Mouse (Mus musculus) urinary bladder, postnatal 14 days (tissue): ENCODE results near the gene Zic2.

Experiments used
- DNase-seq: peaks from one replicate; pipeline ENCODE4 v3.0.0; 2021; ENCODE audit warnings: low spot score

The Zic2 gene

DNA sequence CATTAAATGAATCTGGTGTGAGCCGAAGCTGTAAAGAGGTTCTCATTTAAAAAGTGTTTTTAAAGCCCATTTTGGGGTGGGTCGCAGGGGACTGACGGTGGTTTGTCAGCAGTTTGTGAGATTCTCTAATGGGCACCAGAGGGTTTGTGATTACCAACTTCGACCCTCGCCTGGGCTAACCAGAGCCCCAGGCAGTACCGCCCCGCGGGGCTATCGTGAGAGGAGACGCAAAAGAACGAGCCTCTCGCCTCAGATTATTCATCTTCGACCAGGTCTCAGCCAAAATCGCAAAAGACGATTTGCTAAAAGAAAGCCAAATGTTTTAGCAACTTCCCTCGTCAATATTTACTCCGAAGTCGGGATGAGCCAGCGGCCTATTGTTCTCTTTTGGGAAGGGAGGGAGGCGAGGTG is 2.0 kb downstream of the Zic2 start:
- DNase-seq, result no peak

DNA sequence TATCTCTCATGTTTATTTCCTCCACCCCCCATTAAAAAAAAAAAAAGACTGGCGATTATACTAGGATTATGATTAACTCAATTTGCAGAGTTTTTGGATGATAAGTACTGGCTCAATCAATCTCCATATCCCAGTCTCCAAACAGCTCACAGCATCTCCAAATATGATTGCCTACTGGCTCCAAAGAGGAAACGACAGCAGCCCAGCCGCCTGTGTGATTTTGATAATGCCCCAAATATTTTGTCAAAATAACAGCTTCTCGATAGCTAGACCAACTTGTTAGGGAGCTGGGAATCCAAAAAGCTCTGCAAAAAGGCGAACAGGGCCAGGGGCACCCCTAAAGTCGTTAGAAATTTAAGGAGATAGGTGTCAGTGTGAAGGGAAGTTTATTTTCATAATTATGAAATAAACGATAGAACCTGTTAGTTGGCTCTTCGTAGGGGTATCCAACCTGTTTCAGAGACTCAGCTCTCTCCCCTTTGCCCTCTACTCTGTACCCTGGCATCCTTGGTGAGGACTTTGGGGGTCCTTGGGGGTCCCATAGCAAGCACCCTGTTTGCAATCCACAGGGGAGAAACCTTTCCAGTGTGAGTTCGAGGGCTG is 2.8 kb downstream of the Zic2 start:
- DNase-seq, result no peak

DNA sequence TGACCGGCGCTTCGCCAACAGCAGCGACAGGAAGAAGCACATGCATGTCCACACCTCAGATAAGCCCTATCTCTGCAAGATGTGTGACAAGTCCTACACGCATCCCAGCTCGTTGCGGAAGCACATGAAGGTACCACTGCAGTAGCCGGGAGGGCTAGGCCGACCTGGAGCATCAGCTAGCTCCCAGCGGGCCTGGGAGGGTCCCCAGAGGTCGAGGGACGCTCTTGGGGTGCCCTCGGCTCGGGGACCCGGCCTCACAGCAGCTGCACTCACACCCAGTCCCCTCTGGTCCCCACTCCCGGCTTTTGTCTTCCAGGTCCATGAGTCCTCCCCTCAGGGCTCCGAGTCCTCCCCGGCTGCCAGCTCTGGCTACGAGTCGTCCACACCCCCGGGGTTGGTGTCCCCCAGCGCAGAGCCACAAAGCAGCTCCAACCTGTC is 3.4 kb downstream of the Zic2 start:
- no peak for DNase-seq

DNA sequence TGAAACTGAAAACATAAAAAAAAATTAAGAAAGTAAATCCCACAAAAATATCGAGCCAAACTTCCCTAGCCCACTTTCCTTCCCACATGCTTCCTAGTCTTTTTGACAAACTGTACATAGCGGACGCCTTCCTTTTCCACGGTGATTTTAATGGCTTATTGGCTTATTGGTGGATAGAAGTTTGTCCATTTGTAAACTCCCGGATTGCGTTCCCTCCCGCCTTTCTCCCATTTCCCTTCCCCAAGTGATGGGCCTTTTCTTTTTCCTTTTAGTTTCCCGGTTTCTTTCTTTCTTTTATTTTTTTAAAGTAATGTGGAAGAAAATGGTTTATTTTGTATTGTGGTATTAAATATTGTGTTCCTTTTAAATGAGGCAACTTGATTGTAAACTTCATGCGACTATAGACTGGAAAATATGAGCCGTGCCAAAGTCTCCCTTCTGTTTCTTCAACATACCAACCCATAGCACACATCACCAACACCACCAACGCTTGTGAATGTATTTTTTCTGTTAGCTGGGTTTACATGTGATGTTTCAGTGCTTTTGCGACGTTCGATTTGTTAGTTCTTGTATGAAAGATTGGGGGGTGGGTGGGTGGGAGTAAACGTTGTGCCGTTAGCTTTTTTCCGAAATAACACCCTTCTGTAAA is 4.3 kb downstream of the Zic2 start:
- DNase-seq, result no peak

DNA sequence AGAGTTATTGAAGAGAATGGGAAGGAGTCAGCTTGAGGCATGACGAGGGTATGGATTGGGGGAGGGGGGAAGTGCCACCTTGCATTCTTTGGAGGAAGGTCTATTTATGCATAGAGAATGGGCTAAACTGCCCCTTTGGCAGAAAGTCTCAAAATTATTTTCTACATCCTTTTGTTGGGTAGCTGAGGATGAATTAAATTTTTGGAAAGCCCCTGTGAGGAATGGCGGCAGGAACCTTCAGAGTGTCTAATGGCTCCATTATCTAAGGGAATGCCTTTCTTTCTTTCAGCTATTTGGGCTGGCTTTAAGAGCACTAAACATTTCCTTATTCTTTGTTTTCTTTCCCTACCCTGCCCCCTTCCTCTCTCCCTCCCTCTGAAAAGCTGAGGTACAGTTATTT is 5.1 kb downstream of the Zic2 start:
- DNase-seq, result no peak

- no peak for DNase-seq
Observed at GRCm38 (mm10) chr14:122481181-122481580, 5.9 kb downstream of the Zic2 start.

DNA sequence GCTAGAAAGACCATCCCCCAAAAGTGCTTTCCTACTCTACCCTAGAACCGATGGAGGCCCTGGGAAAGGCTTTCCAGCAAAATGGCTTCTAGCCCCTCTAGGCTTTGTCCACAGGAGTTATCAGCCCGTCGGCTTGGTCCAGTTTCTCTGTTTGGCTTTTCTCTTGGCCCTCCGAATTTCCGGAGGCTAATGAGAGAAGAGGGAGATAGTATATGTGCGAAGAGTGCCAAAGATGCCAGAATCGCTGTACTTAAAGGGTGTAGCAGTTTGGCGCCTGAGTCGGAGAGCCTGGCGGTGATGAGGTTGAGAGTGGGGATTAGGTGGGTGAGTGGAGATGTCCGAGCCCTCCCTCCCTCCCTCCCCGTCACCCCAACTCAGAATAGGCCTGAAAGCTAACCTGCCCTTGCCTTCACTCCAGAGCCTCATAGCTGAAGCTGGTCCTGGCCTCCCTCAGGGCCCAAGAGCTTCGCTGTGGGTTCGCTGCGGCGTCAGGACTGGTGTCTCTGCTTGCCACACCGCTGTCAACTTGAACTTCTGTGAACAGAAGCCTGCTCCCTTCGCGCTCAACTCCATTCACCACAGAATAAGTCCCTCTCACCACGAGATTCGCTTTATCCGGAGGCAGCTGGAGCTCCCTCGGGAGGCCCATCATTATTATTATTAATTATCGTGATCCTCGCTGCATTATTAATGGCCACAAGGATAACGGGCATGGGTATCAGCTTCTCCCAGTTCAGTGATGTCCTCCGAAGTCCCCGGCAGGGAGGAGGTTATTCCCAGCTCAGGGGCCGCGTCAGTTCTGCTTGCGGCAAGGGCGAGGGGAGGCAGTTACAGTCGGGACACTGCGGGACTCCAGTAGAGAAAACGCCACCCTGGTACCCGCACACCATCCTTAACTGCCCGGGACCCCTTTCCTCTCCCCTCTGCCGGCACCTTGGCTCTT is 7.1 kb downstream of the Zic2 start:
- no peak for DNase-seq

GRCm38 (mm10) chr14:122483024-122483385 is 7.8 kb downstream of the Zic2 start:
- DNase-seq, result no peak

DNA sequence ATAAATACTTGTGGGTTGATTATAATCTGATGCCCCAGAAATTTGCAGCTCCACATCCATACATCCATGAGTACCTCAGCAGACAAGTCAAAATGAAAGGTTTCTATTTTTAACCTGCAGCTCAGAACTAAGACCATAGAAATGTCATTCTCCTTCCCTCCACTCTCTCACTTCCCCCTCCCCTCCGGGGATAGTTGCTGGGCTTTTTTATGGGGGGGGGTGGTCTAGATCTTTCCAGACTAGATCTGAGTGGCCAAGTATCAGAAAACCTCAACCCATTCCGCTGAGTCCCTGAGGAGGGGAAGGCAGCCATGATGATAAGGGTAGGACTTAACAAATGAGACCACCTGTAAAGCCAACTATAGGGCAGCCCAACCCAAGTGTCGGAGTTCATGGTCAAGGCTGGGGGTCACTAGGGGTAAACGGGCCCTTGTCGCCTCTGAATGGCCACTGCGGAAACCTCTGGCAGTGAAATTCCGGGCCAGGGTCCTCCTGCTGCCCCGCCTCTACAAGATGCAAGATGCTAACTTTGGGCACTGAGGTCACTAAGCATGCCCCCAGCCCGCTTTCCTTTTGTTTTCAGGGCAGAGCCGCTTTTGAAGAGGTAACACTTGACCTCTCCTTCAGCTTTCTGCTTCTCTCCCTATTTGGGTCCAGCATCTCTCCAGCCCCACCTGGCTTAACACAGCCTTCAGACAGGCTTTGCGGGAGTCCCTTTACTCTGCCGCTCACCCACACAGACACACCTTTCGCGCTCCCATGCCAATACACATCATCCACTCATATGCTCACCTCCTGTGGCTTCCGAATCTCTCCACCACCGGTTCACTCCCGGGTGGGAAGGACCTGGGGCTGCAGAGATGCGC is 8.6 kb downstream of the Zic2 start:
- no peak for DNase-seq

GRCm38 (mm10) chr14:122484458-122484843 is 9.2 kb downstream of the Zic2 start:
- no peak for DNase-seq

GRCm38 (mm10) chr14:122484844-122485551 is 9.8 kb downstream of the Zic2 start:
- DNase-seq, result no peak

DNA sequence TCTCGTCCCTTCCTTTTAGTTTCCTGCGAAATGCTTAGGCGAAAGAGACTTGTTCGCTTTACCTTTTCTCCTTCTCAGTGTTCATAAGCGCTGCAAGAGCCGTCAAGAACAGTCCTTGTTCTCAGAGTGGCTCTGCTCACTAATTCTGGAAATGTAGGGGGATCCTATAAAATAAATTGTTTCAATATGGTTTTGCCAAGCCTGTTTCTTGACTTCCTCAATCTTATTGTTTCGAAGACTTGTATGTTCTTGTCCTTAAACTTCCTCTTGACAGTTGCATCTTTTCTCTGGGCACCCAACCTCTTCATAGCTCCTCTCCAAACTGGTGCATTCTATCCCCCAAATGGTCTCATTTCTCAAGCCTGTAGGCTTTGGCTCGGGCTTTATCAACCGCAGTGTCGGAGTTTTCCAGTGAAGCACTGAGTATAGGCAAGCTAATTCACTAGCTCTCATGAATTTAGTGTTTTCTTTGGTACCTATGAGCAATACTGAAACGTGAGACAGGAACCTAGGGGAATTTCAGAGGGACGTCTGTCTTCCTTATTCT is 10.5 kb downstream of the Zic2 start:
- DNase-seq, result no peak

GRCm38 (mm10) chr14:122486611-122487010 is 11.4 kb downstream of the Zic2 start:
- DNase-seq, result no peak

DNA sequence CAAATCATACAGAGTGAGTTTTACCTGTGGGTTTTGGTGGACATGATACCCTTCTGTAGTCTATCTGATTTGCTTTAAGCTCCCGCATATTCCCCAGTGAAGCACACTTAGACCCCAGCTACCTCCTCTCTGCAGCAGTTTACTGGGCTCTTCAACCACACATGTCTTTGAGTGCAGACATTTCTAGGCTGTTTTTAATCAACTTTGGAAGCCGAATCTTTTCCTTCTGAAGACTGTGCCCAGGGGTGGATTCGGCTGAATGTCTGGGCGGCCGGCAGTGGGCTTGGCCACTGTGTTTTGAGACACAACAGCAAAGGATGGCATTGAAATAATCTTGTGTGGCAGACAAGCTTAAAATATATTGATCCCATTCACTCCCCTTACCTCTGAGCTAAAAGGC is 12.1 kb downstream of the Zic2 start:
- no peak for DNase-seq

GRCm38 (mm10) chr14:122489041-122489440 is 13.8 kb downstream of the Zic2 start:
- no peak for DNase-seq

- DNase-seq, result no peak
Observed at GRCm38 (mm10) chr14:122489686-122490414, 14.6 kb downstream of the Zic2 start.

DNA sequence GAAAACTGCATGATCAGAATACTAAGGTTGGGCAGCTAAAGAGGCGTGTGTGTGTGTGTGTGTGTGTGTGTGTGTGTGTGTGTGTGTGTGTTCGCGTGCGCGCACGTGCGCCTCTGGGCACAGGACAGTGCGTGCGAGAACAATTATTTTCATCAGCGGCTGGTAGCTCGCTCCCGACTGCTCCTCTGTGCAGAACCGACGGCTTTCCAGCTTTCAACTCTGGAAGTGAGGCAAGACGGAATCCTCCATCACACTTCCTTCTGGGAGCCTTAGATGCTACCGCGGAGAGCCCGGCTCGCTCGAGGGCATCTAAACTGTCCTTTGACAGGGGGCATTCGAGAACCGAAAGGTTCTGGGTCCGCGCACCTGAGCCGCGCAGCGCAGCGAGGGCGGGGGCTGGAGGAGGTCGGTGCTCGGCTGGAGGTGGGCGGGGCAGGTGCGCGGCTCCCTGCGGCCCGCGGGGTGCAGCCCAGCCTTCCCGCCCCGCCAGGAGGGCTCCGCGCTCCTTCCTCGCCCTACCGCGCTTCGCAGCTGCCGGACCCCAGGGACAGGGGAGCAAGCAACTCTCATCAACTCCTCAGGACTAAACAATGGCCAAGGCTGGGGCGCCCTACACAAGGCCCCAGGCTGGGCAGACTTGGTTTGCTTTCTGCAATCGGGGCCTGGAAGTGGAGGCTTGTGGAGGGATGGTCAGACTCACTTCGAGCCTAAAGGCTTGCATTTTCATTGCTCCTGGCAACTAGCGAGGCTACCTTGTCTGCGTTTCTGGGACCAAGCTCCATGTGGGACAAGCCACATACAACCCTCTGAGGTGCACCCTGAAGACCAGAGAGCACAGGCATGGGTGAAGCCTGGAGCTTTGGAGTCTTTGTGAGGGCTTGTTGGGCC is 15.4 kb downstream of the Zic2 start, which contains the start of gene Gm10837:
TSS of gene Gm10837 (plus strand) at position 146 of the 888 bp plus-strand sequence.
- no peak for DNase-seq

DNA sequence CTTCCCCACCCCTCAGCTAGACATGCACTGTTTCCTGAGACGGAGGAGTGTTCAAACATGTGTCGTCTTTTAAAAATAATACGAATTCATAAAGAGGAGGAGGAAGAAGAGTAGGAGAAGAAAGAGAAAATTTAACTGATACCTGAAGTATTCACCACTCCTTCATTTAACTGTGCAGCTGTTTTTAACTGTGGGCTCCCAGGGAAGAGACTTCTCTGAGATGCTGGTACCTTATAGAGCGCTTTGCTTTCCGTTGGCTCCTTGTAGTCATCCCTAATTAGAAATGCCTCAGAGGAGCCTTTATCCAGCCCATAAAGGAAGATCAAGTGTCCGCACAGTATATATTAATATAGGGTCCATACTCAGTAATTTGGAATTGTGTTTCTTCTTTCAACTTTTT is 16.3 kb downstream of the Zic2 start:
- no peak for DNase-seq

GRCm38 (mm10) chr14:122492015-122492414 is 16.8 kb downstream of the Zic2 start:
- no peak for DNase-seq
